Mouse (Mus musculus): ENCODE measurements at regions not wholly inside any gene's neighbourhood (a gene's known extent, or its start where the extent isn't known, plus 50 kb on each side); places are given as distances from the start of the nearest gene placed in this dataset.
A peak's percentile ranks its signal among the peaks of the same experiment; 100 is the strongest.

DNA sequence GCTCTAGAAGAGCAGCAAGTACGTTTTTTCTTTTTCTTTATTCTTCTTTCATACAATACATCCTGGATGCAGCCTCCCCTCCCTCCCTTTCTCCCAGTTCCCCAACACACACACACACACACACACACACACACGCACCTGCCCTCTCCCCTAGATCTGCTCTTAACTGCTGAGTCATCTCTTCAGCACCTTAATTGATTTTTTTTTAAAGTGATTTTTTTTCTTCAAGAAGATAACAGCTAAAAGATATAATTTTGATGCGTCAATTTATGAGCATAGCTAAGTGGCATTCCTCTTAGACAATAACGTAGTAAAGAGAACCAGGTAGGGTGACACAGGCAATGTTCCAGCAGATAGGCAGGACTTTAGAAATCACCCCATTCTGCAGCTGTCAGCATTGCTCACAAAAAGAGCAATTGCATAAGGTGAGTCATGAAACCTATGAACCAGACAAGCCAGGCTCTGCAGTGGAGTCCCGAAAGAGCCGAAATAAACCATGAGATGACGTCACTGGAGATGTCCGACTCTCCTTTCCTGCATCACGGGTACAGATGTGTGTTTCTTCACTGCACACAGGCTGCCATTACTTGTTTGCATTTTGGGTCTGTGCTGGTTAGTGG, 63.9 kb upstream of the Tnrc6a start:
- no peak for DNase-seq (ENCODE audit: low spot score in 2 of 2)

DNA sequence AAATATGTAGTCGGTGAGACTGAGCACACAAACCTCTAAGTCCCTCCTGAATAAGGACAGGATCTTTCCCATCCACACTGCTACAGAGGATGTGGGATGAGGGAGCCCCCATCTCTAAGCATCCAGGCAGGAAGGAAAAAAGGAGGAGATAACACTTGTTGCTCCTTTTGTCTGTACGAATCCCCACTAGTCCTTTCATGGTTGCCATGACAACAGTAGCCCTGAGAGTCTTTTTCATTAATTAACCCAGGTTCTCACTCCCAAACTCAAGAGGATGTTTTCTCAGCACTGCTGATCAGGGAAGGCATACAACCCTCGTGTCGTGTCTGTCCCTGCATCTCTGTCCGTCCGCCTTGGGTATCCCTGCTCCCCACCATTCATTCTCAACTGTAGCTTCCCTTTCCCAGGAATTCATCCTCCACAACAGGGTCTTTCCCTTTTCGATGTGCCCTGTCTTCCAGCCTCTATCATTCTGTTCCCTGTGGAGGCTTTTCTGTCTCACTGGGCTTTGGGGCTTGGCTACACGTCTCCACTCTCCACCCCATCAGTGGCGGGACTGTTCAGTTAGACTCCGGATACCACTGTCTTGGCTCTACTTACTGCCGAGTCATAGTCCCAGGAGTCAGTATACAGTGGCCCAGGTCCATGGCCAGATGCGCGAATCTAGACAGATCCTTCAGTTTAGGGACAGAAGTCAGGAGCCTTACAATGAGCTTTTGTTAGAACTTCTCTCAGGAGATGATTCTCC, 60.2 kb upstream of the Tnrc6a start:
- no peak for DNase-seq (ENCODE audit: low spot score in 2 of 2)

DNA sequence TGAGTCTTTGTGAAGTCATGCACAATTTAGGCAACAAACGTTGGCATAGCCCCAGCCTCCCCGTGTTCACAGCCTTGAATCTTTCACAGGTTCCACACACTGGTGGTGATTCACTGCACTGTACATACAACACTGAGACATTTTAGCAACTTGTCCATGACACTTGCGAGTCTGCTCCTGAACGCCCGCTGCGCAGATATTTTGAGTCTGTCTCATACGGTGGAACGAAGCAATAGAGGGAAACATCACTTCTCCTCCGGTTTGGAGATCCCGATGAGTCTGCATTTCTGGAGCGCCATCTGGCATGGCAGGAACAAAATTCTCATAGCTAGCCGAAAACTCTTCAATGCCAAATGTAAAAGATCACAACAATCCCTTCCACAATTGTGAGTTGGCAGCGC, 57.7 kb upstream of the Tnrc6a start:
- peak; percentile 78 to 87 for DNase-seq (ENCODE audit: low spot score in 2 of 2)

DNA sequence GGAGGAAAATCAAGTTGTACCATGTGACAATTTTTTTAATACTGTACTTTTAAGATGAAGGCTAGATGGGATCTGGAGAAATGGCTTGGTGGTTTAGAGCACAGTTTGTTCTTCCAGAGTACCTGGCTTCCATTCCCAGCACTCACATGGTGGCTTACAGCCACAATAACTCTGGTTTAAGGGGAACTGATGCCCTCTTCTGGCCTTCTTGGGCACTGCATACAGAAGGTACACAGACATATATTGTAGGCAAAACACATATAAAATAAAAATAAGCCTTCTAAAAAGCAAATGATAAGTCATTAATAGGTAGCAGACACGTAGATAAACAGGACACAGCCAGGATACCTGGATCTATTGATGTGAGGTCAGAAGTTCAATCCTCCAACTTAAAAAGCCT, 56.3 kb upstream of the Tnrc6a start:
- DNase-seq (ENCODE audit: low spot score in 2 of 2): no peak

DNA sequence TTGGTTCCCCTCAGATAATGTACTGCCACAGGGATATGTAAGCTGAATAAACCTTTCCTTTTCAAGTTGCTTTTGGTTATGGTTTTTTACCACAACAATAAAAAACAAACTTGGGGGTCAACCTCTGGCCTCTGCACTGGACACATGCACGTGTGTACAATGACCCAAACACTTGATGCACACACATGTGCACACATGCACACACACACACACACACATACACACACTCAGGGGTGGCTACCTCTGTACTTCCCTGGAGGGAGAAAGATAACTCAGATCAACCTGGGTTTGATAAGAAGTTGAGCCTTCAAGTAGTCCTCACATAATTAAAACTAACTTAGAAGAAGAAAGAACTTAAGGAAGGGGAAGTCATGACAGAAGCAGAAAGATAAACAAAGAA, 55.4 kb upstream of the Tnrc6a start:
- DNase-seq (ENCODE audit: low spot score in 2 of 2): no peak

DNA sequence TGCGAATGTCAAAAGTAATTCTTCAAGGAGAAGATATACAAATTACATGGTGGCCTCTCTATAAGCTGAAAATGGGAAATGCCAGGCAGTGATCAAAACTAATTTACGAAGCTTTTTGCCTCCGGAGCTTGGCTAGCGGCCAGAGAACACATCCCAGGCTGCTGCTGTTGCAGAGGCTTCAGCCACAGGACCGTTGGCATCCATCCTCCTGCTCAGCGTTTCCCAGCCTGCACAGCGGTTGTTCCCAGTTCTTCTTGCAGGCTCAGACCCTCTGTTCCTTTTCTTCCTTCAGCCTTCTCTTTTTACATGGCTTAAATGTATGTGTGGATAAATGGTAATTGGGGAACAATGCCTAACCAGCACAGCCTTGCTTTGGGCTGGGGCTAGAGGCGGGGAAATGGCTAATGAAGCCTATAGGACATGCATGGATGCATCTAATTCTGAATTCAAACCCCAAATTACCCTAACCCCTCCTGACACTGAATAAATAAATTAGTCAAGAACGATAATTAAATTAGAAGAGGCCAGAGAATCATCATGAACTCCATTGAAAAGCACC, 54.9 kb upstream of the Tnrc6a start:
- peak; percentile 11 to 17 for DNase-seq (ENCODE audit: low spot score in 2 of 2)

DNA sequence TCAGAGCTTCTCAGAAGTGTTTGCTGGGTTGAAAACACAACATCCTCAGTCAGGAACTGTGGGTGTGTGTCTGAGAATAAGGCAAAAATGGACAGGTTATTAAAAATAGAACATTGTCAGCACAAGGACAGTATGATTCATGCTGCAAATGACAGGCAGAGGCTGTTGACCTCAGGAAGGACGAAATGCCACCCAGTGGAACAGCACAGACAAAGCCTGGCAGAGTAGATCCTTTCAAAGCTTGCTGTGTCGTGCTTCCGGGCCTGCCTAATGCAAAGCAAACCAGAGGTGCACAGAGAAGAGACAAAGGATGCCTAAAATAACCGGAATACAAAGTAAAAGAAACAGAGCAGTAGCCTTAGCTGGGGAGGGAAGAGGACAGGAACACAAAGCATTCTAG, 54.4 kb upstream of the Tnrc6a start:
- no peak for DNase-seq (ENCODE audit: low spot score in 2 of 2)

DNA sequence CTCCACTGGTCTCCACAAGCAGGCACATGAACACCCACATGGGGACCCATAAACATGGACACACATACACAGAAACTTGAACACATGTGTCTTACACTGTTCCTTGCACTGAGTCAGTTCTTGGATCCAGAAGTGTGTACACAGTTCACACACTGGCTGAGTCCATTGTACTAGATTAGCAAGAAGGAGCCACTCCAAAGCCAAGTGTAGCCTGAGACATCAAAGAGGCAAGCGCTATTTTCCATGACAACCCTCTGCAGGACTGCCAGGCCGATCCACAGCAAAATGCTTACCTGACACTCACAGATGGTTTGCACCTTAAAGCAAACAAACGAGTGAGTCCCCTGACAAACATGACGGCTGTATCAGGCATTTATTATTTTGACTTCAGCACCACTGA, 52.8 kb upstream of the Tnrc6a start:
- no peak for DNase-seq (ENCODE audit: low spot score in 2 of 2)
